Mouse (Mus musculus) 416B (cell line): Measurements from ENCODE around the gene Fat2.

Experiments used
- DNase-seq: peaks from one replicate; pipeline ENCODE4 v3.0.0; 2011; ENCODE audit warnings: low read depth

Fat2 gene

DNA sequence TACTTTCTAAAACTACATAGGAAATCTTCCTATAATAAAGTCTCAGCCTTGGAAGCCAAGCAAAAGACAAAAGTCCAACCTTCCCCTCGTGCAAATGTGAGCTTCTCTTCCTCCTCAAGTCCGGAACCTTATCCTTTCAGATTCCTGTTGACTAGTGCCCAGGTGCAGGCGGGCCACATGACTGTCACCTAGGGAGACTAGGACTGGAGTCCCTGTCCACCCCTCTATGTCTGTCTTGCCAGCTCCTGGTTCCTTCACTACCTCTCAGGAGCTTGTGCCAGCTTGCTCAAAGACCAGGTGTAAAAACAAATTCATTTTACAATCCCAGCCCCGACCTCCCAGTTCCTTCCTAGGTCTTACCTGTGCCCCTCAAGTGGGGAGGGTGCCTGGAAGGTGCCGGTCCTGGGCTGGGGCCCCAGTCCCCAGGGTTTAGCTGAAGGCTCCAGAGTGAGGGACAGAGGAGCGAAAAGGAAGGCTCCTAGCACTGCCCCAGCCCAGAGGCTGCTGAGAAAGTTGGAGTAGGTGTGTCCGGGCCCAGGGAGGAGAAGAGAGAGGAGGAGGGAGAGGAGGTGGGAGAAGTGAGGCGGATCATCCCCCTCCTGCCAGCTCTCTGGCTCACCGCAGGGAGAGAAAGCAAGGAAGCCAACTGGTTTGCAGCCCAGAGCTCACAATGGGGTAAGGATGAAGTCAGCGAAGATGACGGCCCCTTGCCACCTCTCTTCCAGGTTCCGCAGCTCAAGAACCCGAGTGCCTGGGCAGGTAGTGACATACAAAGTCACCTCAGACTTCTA is at the start of gene Fat2:
Gene Fat2 (minus strand): TSS at position 464 of the 791 bp plus-strand sequence.
- no peak for DNase-seq

DNA sequence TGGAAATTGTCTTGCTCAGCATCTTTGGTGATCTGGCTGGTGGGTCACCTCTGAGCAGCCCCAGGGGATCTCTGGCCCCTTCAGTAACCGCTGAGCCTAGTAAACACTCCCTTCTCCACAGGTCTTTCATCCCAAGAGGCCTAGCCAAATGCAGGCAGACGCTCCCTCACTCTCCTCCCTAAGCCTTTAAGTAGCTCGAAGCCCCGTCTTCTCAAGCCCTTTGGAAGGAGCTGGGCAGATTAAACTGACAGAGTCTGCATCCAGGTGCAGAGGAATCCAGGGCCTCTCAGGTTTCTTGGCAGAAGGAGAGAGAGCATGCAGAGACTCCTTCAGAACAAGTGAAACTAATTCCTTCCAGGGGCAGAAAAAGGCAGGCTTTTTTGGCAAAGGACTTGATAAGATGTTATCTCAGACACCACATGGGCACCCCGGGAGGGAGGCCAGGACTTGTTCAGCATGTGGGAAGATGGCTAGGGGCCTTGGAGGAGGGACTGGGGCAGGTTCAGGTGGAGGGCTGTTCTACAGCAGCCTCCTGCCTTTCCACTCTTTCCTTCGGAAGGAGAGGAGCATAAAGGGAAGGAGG is 47.2 kb upstream of the Fat2 start:
- DNase-seq = peak; percentile 48

DNA sequence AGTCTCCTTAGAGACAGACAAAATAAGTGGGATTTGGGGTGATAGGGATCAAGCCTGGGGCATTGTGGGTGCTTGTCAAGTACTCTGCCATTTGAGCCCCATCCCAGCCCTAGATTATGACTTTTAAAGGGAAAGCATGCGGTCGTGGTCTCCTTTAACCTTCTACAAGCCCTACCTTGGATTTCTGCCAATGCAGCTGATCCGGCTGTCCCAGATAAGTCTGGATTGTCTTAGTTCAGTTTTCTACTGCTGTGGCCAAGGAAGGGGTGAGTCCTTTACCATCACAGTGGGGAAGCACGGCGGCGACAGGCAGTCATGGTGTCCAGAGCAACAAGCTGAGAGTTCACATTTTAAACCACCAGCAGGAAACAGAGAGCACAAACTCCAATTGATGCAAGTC is 44.5 kb upstream of the Fat2 start:
- peak; percentile 79 for DNase-seq

DNA sequence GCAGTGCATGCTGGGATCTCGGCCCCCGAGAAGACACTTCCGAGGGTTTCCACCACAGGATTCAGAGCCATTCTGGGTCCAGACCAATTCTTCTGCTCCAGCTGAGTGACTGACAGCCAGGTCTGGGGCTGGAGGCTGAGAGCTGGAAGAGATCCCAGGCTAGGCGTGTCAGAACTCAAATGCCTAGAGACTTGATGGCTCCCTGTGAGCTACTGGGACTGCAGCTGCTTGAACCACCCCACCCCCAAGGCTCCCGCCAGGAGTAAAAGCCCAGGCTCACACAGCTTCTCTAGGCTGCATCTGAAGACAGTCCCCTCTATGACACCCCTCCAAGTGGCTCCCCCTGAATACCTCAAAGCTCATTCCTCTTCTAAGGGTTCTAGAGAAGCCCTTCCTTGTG is 42.0 kb upstream of the Fat2 start:
- DNase-seq = no peak

DNA sequence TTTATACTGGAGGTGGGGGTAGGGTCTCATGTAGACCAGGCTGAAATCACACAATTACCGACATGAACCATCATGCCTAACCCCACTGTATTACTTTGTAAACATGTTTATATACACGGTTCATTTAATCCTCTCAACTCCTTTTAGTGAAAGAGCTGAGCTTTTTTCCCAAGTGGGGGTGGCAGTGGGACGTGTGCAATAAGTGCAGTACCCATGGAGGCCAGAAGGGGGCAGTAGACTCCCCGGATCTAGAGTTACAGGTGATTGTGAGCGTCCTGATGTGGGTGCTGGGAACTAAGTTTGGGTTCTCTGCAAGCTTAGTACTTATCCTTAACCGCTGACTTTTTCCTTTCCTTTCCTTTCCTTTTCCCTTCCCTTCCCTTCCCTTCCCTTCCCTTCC is 37.5 kb upstream of the Fat2 start:
- DNase-seq = peak; percentile 34

DNA sequence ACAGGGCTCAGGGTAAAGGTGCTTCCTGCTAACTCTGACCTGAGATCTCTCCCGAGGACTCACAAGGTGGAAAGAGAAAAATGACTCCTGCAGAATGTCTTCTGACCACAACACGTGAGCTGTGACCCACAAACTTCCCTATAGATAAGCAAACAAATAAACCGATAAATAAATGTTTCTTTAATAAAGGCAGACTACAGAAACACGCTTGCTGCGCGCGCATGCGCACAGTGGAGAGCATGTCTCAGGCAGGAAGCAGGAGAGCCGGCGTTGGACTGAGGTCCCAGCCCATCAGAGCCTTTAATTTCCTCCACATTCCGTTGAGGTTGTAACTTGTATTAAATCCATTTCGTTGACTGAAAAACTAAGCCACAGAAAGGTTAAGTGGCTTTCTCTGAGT is 37.0 kb upstream of the Fat2 start:
- peak; percentile 17 for DNase-seq

DNA sequence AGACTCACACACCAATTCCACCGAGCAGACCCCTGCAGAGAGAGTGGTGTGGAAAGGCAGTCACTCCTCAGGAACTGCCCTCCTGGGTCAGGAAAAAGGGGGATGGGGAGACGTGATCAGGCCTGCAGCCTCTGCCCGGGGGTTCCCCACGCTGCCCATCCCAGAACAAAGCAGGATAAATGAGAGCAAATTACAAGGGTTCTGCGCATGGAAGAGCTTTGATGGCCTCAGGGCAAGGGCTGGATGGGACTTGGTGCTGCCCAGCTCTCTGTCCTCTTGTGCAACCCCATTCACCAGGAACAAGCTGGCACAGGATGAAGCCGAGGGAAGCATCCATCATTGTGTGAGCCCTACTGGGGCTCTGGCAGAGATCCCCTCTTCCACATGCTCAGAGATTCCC is 35.6 kb upstream of the Fat2 start:
- no peak for DNase-seq

DNA sequence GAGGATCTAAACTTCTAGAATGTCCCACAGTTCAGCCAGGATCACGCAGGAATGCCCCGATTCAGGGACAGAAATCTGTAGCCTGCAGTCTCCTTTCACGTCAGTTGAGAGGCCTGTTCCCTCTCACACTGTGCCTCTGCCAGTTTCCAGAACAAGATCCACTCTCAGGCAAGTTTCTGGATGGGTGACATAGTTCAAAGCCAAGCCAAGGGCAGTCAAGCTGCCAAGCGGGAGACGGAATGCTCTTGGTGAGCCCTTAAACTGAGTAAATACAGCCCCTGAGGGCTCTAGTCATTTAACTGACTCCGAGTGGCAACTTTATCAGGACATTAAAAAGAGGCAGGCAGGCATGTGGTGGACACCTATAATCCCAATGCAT is 32.7 kb upstream of the Fat2 start:
- no peak for DNase-seq

DNA sequence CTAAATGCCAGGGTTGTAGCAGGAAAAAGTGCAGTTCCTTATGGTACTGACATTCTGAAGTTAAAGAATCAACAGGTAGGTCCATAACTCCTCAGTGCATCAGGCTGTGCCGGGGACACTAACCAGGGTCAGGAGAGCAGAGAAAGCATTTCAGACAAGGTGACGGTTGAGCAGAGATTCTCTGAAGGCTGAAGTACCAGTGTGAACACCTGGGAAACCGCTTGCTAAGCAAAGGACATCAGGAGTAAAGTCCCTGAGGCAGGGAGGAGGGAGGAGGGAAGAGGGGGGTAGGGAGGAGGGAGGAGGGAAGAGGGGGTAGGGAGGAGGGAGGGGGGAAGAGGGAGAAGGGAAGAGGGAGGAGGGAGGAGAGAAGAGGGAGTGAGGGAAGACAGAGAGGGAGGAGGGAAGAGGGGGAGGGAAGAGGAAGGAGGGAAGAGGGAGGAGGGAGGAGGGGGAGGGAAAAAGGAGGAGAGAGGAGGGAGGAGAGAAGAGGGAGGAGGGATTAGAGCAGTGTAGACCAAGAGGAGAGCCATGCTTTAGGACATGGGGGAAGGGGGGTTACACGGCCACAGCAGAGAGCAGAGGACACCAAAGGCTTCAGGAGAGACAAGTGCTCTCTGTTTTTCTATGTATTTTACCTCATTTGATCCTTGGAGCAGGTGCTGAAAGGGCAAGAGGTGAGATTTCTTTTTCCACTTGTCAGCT is 32.2 kb upstream of the Fat2 start:
- DNase-seq = no peak

DNA sequence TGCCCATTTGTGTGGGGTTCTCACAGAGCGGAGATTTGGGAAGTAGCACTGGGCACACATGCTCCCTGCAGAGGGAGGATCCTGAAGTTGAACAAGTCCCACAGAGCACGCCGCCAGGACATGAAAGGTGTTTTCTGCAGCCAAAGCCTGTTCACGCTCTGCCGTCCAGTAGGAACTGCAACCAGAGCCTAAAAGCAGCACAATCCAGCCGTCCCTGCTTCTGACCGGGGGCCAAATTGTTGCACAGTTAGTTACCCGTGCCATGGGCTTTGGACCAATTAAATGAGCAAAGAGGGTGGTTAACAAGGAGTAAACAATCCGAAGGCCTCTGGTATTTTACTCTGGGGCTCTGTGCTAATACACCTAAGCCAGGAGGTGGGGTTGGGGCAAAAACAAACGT is 31.4 kb upstream of the Fat2 start:
- no peak for DNase-seq

DNA sequence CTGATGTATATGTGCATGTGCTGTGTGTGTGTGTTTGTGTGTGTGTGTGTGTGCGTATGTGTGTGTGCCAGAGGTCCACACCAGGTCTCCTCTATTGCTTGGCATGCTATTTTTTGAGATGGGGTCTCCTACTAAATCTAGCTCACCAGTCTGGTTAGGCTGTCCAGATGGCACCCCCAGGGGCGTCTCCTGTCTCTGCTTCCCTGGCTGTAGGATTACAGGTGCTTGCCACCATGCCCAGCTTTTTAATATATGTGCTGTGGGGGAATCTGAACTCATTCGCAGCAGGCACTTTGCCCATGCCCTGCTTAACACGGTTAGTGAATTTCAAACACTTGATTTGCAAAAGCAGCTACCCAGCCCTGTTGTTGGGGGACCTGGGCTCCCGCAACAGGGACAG is 29.5 kb upstream of the Fat2 start:
- no peak for DNase-seq

DNA sequence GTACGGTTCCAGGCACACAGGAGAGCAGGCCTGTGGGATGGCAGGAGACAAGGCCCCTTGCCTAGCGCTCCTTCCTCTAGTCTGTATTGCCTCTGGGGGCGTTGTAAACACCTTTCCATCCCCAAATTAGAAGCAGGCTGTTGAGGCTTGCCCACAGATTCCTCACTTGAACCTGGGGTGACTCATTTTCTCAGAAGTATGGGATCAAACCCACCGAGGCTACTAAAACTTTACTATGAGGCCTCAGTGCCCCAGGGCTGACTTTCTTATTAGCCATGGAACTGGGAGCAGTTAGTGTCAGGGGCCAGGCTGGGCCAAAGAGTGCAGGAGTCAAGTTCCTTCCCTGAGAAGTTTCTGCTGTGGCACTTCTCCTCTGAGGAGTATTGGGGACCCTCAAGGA is 28.9 kb upstream of the Fat2 start:
- DNase-seq = no peak

DNA sequence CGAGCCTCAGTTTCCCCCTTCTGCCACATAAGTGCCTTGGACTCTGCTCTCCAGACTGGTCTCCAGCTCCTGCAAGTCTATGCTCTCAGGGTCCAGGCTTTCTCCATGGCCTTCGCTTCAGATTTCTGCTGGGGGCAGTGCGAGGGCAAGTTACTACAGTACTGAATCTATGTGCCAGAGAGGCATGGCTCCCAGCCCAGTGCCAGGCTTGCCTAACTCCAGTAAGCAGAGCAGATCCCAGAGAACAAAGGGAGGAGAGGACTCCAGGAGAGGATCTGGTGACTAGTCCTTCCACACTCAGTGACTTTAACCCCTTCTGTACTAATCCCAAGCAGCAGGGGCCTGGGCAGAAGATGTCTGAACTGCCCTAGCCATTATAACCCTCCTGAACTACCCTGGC is 28.3 kb upstream of the Fat2 start:
- no peak for DNase-seq

DNA sequence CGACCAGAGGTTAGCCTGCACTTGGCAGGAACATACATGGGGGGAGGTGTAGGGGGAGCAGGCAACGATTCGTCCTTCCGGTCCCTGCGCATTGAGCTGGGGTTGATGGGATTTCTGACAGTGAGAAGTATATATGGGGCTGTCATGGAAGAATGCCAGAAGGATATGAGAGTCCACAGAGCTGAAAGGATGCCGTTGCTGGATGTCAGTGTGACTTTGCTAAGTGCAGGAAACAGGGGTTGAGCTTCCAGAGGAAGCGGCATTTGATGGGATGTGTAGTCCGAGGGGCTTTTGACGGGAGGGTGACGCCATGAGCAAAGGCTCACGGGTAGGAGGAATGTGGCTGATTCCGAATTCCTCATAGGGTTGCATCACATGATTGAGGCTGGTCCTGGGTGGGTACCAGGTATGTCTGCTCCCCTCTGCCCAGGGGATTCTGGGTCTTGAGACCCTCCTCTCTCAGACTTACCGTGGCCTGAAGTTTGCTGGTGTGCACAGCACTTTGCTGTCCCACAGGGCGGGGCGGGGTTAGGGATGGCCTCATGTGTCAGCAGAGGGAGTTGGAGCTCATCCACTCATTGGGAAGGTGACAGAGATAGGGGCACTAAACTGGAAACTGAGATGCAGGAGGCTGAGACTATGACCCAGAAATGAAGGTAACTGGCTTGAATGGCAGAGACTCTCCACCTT is 21.9 kb upstream of the Fat2 start:
- no peak for DNase-seq

DNA sequence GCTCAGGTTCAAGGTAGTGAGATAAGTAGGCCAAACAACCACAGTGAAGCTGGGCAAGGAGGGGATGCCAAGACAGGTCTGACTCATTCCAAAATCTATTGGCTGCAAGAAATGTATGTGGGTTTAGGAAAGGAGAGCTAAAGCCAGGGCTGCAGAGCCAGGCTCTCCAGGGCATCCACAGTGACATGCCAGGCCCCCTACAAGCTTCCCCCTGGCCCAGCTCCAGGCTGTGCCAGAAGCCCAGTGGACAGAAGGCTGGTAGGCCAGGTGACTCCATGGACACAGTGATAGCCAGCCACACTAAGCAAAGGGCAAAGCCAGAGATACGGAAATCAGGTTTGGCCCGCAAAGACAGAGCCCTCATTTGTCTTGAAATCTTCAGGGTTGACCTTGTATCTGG is 20.5 kb upstream of the Fat2 start:
- DNase-seq = no peak

DNA sequence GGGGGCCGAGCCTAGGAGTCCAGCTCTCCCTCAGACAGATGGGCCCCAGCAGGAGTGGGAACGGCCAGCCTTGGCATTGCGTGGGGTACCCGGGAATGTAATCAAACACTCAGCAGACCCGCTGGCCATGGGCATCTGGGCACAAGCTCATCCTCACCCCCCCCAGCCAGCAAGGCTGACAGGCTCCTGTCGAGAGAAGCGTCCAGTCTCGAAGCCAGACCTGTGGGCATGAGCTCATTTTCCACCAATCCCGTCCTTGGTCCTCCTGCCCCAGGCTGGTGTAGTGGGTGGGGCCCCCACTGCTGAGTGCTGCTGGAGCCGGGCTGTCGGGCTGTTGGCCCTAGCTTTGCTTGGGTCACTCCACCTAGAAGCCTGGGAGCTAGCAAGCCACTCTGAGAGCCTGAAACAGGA is 5.6 kb upstream of the Fat2 start:
- no peak for DNase-seq

DNA sequence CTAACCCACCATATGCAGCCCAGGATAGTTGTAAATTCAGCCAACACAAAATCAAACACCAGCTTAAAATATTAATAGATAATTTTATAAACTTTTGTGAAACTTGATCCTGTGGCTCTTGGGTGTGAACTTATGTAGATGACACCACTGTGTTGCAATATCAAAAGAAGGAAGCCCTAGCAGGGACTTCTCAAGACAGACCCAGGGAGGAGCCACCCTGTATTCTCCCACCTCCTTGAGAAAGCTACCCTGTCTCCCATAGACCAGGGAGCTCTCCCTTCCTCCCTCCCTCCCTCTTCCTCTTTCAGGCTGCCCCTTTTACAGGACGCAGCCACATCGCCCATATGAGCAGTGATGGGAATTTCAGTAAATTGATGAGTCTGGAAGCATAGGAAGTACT is 4.4 kb upstream of the Fat2 start:
- peak; percentile 21 for DNase-seq

DNA sequence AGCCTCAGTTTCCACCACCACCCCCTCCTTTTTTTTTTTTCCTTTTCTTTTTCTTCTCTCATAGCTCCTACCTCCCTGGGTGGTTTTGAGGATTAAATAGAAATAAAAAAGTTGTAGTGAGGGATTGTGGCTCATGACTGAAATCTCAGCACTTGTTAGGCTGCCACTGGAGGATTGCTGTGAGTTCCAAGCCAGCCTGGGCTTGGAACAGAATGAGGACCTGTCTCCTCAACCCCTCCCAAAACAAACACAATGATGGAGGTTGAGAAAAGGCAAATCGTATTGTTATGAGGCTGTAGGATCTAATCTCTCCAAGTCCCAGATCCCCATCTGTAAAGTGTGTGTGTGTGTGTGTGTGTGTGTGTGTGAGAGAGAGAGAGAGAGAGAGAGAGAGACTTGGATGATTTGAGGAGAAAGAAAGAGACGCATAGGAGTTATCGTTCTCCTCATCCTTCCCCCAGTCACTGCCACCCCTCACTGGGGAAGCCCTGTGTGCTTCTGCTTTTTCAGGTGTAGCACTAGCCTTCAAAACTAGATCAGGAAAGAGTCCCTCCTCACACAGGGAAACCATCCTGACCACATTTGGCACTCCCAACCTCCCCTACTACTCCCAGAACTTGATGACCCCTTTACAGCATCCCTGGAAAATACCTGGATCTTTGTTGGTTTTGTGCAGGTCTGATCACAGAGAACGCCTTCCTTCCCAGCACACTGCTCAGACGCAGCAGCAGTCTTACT is 837 bp upstream of the Fat2 start:
- DNase-seq = no peak

DNA sequence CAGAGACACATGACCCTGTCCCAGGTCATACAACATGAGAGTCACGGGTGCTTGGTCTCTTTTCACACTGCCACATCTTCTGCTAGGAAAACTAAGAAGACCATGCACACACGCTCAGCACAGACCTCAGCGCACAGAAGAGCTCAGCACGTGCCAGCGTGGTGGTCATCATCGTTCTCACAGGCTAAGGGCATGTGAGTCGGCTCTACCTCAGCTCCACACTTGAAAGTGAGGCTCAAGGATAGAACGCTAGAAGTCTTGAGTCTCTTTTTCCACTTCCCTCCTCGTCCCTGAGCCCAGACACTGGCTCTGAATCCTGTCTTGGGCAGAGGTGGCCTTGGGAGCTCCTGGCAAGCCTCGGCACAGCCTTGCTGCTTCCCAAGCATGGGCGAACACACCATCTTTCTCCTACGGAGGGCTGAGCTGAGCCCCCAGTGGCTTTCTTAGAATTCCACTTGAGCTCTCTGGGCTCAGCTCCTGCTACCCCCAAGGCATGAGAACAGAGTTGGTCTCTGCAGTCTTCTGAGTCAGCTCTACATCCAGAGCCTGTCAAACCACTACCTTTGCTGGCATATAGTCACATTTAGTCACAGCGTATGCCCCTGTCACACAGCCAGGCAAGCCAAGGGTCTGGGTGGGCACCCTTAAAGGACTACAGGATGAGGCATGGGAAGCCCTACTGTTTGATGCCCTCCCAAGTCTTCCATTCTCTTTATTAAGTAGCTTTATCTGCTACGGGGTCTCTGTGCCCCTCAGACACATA is 869 bp downstream of the Fat2 start:
- DNase-seq = no peak

DNA sequence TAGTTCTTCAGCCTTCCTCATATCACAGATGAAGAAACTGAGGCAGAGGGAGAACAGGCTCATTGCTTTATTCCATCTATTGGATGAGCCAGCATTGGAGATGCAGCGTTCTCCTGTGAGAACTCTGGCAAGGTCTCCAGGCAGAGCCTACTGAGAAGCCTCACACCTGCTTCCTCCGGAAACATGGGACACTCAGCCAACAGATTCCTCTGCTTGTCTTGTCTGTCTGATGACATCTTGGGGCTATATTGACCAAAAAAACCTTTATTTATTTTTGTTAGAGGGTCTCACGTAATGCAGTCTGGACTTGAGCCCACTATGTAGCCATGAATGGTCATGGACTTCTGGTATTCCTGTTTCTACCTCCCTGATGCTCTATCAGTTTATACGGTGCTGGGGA is 1.8 kb downstream of the Fat2 start:
- DNase-seq = no peak

DNA sequence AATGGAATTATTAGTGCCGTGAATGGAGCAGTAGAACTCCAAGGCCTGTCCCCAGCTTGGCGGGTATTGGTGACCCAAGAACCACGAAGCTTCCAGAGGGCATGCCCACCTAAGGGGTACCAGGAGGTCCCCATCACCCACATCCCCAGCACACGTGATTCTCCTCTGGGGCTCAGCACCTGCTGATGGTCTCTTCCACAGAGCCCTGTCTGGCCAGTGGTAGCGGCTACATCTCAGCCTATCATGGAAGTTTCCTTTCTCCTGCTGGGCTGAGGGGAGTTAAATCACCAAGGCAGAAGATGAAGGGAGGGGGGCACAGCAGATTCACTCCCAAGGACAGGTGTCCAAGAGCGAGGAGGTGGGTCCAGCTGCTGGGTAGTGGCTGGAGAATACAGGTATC is 2.3 kb downstream of the Fat2 start:
- DNase-seq = no peak
